Mouse (Mus musculus): Measurements from ENCODE around the gene Gns.
"Not testable (repeated sequence)": the region's sequence is repeated elsewhere in the genome, so short reads cannot be mapped to it uniquely, and the experiment has no call there.

Gene Gns

GRCm38 (mm10) chr10:121364801-121365564, at the start of gene Gns:
Gene Gns, plus strand, starts transcription at chr10:121365090.
- DNase-seq (ENCODE audit: low read depth, low spot score) = peak; percentile 56

- no peak for DNase-seq (ENCODE audit: low read depth, low spot score)
Observed at GRCm38 (mm10) chr10:121315321-121316283, 49.3 kb upstream of the Gns start.

DNA sequence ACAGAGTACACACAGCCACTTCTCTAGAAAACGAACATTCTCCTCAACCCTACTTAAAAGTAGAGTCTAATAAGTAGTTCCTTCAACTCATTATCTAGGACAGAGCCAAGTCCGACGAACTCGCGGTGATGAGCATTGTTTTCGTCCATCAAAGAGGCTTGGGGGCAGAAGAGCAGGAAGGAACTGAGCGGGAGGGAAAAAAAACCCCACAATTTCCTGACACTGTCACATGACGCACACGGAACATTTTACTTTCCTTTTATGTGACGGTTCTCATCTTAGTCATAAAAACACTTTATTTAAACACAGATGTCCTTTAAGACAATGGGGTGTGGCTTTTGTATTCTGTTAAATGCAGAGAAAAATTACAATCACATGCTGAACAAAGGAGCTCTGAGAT, 48.5 kb upstream of the Gns start:
- no peak for DNase-seq (ENCODE audit: low read depth, low spot score)

- no peak for DNase-seq (ENCODE audit: low read depth, low spot score)
Observed at GRCm38 (mm10) chr10:121318397-121318950, 46.4 kb upstream of the Gns start.

GRCm38 (mm10) chr10:121323493-121323892, 41.4 kb upstream of the Gns start:
- no peak for DNase-seq (ENCODE audit: low read depth, low spot score)

DNA sequence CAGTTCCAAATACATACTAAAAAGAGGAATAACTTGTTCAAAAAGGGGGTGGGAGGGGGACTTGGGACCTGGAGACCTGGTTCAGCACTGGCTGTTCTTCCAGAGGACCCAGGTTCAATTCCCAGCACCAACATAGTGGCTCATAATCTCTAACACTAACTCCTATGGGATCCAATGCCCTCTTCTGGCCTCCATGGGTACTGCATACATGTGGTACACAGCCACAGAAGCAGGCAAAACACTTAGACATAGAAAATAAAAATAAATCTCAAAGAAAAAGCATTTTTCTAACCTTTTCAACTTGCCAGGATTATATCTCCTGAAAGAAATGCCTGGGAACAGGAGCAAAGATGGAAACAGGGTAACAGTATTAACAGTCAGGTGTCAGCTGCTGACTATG, 38.7 kb upstream of the Gns start:
- no peak for DNase-seq (ENCODE audit: low read depth, low spot score)

GRCm38 (mm10) chr10:121329586-121329985, 35.3 kb upstream of the Gns start:
- DNase-seq (ENCODE audit: low read depth, low spot score) = no peak

- no peak for DNase-seq (ENCODE audit: low read depth, low spot score)
Observed at GRCm38 (mm10) chr10:121330940-121331339, 34.0 kb upstream of the Gns start.

DNA sequence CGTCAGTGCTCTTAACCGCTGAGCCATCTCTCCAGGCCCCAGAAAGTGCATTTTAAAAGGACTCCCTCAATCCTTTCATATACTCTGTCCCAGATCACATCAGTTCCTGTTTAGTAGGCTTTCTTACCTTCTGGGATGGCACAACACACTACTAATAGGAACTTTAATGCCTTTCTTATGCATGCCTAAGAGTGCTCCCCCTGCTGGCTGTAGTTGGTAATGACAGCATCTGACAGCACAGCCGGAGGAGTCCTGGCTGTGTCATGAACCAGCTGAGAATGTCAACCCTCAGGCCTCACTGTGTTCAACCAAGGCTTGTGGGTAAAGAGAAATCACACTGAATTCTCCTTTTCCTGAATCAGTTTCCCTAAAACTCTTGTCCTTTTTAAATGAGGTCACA, 30.3 kb upstream of the Gns start:
- no peak for DNase-seq (ENCODE audit: low read depth, low spot score)

DNA sequence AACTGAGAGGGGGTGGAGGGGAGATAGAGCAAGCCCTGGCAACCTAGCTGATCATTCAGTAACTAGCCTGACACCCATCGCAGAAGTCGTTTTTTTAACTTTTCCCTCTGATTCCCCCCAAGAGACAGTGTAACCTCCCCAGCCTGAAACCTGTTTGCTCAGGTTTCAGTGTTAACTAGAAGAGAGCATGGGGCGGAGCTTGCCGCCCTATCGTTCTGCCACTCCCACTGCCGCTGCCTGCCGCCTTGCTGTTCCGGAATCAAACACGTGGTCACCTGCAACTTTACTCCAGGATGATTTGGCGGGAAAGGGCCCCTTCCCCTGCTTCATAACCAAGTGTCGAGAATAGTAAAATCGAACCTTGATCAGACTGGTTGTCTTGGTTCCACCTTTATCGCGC, 28.4 kb upstream of the Gns start:
- DNase-seq (ENCODE audit: low read depth, low spot score) = not testable (repeated sequence)

- DNase-seq (ENCODE audit: low read depth, low spot score) = no peak
Observed at GRCm38 (mm10) chr10:121340754-121341593, 23.9 kb upstream of the Gns start.

DNA sequence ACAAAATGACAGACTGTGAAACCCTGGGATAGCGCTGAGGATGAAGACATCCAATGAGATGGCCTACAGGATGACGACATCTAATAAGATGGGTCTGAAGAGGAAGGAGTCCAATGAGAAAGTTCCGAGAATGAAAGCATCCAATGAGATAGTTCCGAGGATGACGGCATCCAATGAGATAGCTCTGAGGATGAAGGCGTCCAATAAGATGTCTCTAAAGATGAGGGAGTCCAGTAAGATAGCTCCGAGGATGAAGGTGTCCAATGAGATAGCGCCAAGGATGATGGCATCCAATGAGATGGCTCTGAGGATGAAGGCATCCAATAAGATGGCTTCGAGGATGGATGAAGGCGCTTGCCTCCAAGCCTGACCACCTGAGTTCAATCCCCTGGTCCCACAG, 22.6 kb upstream of the Gns start:
- DNase-seq (ENCODE audit: low read depth, low spot score) = no peak

DNA sequence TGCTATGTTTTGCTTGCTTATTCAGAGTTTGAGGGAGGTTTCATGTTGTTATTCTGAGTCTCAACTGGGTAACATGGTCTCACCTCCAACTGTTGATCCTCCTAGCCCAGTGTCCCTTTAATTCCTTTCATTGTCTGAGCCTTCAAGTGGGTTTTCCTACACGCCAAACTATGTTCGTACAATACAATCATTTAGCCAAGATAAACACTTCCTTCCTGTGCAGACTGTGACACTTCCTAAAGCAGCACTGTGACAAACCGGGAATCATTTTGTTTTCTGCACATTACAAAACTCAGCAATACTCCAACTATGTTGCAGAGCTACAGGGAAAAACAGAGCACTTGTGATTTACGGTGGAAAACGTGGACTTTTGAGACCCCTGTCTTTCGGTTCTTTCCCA, 21.0 kb upstream of the Gns start:
- no peak for DNase-seq (ENCODE audit: low read depth, low spot score)

GRCm38 (mm10) chr10:121349244-121349643, 15.6 kb upstream of the Gns start:
- DNase-seq (ENCODE audit: low read depth, low spot score) = no peak

DNA sequence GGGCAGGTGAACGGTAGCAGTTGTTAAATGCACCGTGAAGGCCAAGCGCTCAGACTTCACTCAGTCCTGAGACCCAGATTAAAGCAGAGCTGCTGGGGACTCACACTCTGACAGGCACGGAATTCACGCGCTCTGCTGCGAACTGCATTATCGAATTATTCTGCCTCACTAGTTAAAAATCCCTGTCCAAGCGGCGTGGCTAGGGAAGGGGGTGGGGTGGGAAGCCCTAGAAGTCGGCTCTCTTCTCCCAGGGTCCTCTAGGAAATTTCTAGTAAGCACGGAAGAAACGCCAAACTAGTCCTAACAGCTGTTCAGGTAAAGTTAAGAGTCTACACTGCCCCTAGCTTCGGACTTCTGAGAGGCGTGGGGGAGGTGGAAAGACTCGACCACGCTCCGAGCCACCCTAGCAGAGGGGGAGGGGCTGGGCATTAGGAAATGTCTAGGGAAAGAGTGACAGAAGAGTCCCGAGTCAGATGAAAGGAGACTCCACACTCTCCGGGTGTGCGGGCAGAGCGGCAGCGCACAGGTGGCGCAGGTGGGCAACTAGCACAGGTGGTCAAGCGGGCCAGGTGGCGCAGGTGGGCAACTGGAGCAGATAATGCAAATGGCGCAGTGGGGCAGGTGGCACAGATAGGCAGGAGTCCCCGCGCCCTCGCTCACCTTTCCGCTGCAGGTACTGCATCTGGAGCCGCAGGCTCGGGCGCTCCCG, 14.4 kb upstream of the Gns start:
- DNase-seq (ENCODE audit: low read depth, low spot score) = no peak

DNA sequence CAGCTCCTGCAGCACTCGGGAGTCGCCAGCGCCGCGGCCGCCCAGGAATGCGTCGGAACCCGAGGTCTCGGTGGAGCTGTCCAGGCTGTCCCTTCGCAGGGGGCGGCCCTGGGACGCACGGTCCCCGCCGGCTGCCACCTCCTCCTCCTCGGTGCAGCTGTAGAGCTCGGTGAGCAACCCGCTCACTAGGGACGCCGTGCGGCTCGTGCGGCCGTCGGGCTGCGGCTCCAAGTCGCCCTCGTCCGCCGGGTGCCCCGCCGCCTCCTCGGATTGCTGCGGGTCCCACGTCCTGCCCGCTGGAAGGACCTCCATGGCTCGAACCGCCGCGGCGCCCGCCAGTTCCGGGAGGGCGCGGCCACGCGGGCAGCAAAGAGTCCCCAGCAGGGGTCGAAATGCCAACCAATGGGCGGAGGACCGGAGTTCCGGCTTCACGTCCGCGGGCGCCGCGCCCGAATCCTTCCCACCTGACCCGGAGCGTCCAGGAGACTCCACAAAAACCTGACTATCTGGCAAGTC, 13.8 kb upstream of the Gns start, which contains the start of gene Tbc1d30:
Gene Tbc1d30 (minus strand): TSS at position 213 of the 516 bp plus-strand sequence.
- no peak for DNase-seq (ENCODE audit: low read depth, low spot score)

DNA sequence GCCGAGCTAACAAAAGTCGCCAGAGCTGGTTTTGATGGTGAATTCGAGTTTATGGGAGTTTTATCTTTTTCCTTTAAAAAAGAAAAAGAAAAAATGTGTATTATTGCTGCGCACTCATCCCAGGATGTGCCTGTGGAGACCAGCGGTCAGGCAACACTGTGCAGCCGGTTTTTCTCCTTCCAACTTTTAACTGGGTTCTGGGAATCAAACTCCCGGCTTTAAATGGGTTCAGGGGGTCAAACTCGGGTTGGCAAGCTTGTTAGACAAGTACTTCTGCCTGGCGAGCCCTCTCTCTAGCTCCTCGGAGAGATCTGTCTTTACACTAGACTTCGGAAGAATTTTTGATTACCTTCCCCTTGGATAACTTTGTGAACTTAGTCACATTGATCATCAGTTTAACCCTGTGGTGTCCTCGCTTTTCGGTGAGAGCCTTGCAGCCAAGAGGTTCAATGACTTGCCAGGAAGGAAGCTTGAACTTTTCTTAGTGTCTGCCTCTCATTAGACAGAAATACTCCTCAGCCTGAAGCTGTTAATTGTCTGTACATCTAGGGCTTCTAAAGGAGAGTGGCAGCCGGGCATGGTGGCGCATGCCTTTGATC, 13.1 kb upstream of the Gns start:
- no peak for DNase-seq (ENCODE audit: low read depth, low spot score)

DNA sequence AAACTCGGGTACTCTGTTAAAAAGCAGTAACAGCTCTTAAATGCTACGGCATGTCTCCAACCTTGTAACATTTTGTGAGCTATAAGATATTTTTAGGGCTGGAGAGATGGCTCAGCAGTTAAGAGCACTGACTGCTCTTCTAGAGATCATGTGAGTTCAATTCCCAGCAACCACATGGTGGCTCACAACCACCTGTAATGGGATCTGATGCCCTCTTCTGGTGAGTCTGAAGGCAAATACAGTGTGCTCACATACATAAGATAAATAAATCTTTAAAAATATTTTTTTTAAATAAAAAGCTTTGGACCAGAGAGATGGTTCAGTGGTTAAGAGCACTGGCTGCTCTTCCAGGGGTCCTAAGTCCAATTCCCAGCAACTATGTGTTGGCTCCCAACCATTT, 4.5 kb upstream of the Gns start:
- no peak for DNase-seq (ENCODE audit: low read depth, low spot score)

DNA sequence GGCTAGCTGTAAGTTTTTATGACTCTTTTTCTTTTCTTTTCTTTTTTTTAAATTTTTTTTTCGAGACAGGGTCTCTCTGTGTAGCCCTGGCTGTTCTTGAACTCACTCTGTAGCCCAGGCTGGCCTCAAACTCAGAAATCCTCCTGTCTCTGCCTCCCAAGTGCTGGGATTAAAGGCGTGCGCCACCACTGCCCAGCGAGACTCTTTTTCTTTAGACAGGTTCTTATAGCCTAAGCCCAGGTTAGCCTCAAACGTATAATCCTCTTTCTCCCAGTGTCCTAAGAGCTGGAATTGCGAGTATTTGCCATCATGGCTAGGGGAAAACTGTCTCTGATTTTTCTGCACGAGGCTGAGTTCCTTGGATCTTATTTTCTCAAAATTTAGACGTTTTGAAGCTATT, 1.7 kb upstream of the Gns start:
- no peak for DNase-seq (ENCODE audit: low read depth, low spot score)

DNA sequence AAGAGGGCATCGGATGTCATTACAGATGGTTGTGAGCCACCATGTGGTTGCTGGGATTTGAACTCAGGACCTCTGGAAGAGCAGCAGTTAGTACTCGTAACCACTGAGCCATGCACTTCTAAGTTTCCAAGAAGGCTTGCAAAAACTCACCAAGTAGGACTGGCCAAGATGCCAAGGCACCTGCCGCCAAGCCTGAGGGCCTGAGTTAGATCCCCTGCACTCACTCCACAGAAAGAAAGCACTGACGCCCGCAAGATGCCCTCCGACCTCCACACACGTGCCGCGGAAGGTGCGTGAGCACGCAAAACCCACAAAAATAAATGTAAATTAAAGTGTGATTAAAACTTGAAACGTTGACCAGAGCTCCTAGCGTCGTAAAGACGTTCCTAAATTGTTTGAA, 584 bp upstream of the Gns start:
- no peak for DNase-seq (ENCODE audit: low read depth, low spot score)

All from brain, embryonic 18.5 days (tissue).